ENCODE assay signal across 25 mouse cellular contexts in genomic region chr5:101032147-101032900, GRCm38 (mm10).
DNase-seq lines count a peak whose midpoint lies in the region; ATAC-seq and TF ChIP-seq lines count a peak whose summit lies in the region.
"Had no signal": no experiment of that assay in that cellular context is flagged by ENCODE, and none has a peak within 500 bp of the region (broad histone marks: within the 10 kb centered on the region; RNA-seq: fewer than 3 reads in every experiment).

No protein-coding gene starts in this region.

- H3K4me2 ChIP-seq in embryonic facial prominence, embryonic 11.5 days (ENCODE audit: low read depth, low read length): no peak overlapping the region
- no peak overlapping the region; the same call in 1 of the 2 replicates for H3K4me2 ChIP-seq in hindbrain, embryonic 13.5 days
- H3K4me2 ChIP-seq in hindbrain, embryonic 11.5 days (replicated peaks; ENCODE audit: low read depth, low read length): no peak overlapping the region
- H3K4me2 ChIP-seq in hindbrain, postnatal 0 days (ENCODE audit: low read depth, low read length): no peak overlapping the region
- H3K4me2 ChIP-seq in neural tube, embryonic 14.5 days (ENCODE audit: low read depth, low read length): no peak overlapping the region
- H3K4me2 ChIP-seq: embryonic facial prominence, embryonic 13.5 days; heart, embryonic 15.5 days; intestine, embryonic 15.5 days; limb, embryonic 13.5 days; liver, embryonic 12.5 days had no signal

- no peak overlapping the region for H3K4me3 ChIP-seq in embryonic facial prominence, embryonic 11.5 days (ENCODE audit: low read depth, low read length)
- no peak overlapping the region for H3K4me3 ChIP-seq in embryonic facial prominence, embryonic 10.5 days
- no peak overlapping the region for H3K4me3 ChIP-seq in hindbrain, embryonic 13.5 days
- H3K4me3 ChIP-seq in hindbrain, embryonic 11.5 days (ENCODE audit: low read depth, low read length): no peak overlapping the region
- H3K4me3 ChIP-seq in hindbrain, postnatal 0 days (ENCODE audit: low read length): no peak overlapping the region
- no peak overlapping the region for H3K4me3 ChIP-seq in neural tube, embryonic 14.5 days (ENCODE audit: low read depth, low read length)
- H3K4me3 ChIP-seq: embryonic facial prominence, embryonic 13.5 days; heart, embryonic 15.5 days; intestine, embryonic 15.5 days; limb, embryonic 13.5 days; liver, embryonic 12.5 days had no signal

- no peaks in the 10 kb centered on the region for H3K4me1 ChIP-seq in embryonic facial prominence, embryonic 11.5 days (ENCODE audit: control insufficient read depth, insufficient read depth, low read length)
- H3K4me1 ChIP-seq in embryonic facial prominence, embryonic 10.5 days: no peaks in the 10 kb centered on the region
- H3K4me1 ChIP-seq in hindbrain, embryonic 13.5 days (replicated peaks): peaks cover 22% of the 10 kb centered on the region
- H3K4me1 ChIP-seq in hindbrain, embryonic 11.5 days (replicated peaks; ENCODE audit: control insufficient read depth, insufficient read depth, low read length): no peaks in the 10 kb centered on the region
- no peaks in the 10 kb centered on the region for H3K4me1 ChIP-seq in hindbrain, postnatal 0 days (ENCODE audit: insufficient read depth, low read length)
- peaks cover 6% of the 10 kb centered on the region; the same call in 1 of the 2 replicates for H3K4me1 ChIP-seq in neural tube, embryonic 14.5 days (ENCODE audit: control insufficient read depth, insufficient read depth, low read length)
- H3K4me1 ChIP-seq: heart, embryonic 15.5 days; intestine, embryonic 15.5 days; liver, embryonic 12.5 days had no signal

- H3K27me3 ChIP-seq in embryonic facial prominence, embryonic 11.5 days (ENCODE audit: control insufficient read depth, insufficient read depth, low read length): no peaks in the 10 kb centered on the region
- no peaks in the 10 kb centered on the region for H3K27me3 ChIP-seq in embryonic facial prominence, embryonic 10.5 days (replicated peaks; ENCODE audit: low read depth, poor library complexity, severe bottlenecking)
- H3K27me3 ChIP-seq in hindbrain, embryonic 13.5 days: peaks cover 13% of the 10 kb centered on the region; the same call in 1 of the 2 replicates
- peaks cover 2% of the 10 kb centered on the region; the same call in 1 of the 2 replicates for H3K27me3 ChIP-seq in hindbrain, embryonic 11.5 days (ENCODE audit: control insufficient read depth, insufficient read depth, low read length)
- H3K27me3 ChIP-seq in hindbrain, postnatal 0 days (ENCODE audit: insufficient read depth, low read length): no peaks in the 10 kb centered on the region
- H3K27me3 ChIP-seq in neural tube, embryonic 14.5 days (ENCODE audit: control insufficient read depth, insufficient read depth, low read length): no peaks in the 10 kb centered on the region
- H3K27me3 ChIP-seq: heart, embryonic 15.5 days; intestine, embryonic 15.5 days; limb, embryonic 13.5 days; liver, embryonic 12.5 days had no signal

- no peaks in the 10 kb centered on the region for H3K36me3 ChIP-seq in embryonic facial prominence, embryonic 11.5 days (replicated peaks; ENCODE audit: control insufficient read depth, insufficient read depth, low read depth, low read length)
- H3K36me3 ChIP-seq in embryonic facial prominence, embryonic 10.5 days (replicated peaks): no peaks in the 10 kb centered on the region
- no peaks in the 10 kb centered on the region for H3K36me3 ChIP-seq in hindbrain, embryonic 13.5 days
- H3K36me3 ChIP-seq in hindbrain, embryonic 11.5 days (ENCODE audit: control insufficient read depth, insufficient read depth, low read length): no peaks in the 10 kb centered on the region
- H3K36me3 ChIP-seq in hindbrain, postnatal 0 days (ENCODE audit: insufficient read depth, low read length): no peaks in the 10 kb centered on the region
- H3K36me3 ChIP-seq in neural tube, embryonic 14.5 days (ENCODE audit: control insufficient read depth, insufficient read depth, low read length): no peaks in the 10 kb centered on the region
- H3K36me3 ChIP-seq: embryonic facial prominence, embryonic 13.5 days; heart, embryonic 15.5 days; intestine, embryonic 15.5 days; limb, embryonic 13.5 days; liver, embryonic 12.5 days had no signal

- no peak for ATAC-seq in embryonic facial prominence, embryonic 11.5 days (replicated peaks; ENCODE audit: insufficient number of reproducible peaks, low FRiP score, low TSS enrichment, low read depth)
- peak; percentile 71 for ATAC-seq in hindbrain, embryonic 13.5 days (ENCODE audit: low FRiP score)
- ATAC-seq in hindbrain, embryonic 11.5 days (ENCODE audit: low FRiP score): no peak
- ATAC-seq in hindbrain, postnatal 0 days: 0 out of 2 replicates have a peak, but pooled peaks have one; percentile 32
- 0 out of 2 replicates have a peak, but pooled peaks have one; percentile 54 for ATAC-seq in neural tube, embryonic 14.5 days (ENCODE audit: low read depth)
- no peak for ATAC-seq in megakaryocyte progenitor cell, adult 5-6 weeks (replicated peaks; ENCODE audit: poor library complexity)
- ATAC-seq: intestine, embryonic 15.5 days; liver, embryonic 12.5 days had no signal

- no peak for TF ChIP-seq CTCF in hindbrain, postnatal 0 days (IDR thresholded peaks at IDR 0.05; ENCODE audit: low read depth)

- no peak overlapping the region for H3K9ac ChIP-seq in embryonic facial prominence, embryonic 11.5 days (replicated peaks; ENCODE audit: low read length)
- no peak overlapping the region for H3K9ac ChIP-seq in hindbrain, embryonic 13.5 days
- H3K9ac ChIP-seq in hindbrain, embryonic 11.5 days (ENCODE audit: low read depth, low read length): no peak overlapping the region
- no peak overlapping the region for H3K9ac ChIP-seq in hindbrain, postnatal 0 days (replicated peaks; ENCODE audit: low read length)
- no peak overlapping the region for H3K9ac ChIP-seq in neural tube, embryonic 14.5 days (replicated peaks; ENCODE audit: low read depth, low read length)
- H3K9ac ChIP-seq: embryonic facial prominence, embryonic 13.5 days; heart, embryonic 15.5 days; intestine, embryonic 15.5 days; limb, embryonic 13.5 days; liver, embryonic 12.5 days had no signal

- WGBS in embryonic facial prominence, embryonic 11.5 days: 70% methylated on average over 12 of the region's 12 CpGs
- WGBS in embryonic facial prominence, embryonic 10.5 days: 74% methylated on average over 12 of the region's 12 CpGs
- WGBS in hindbrain, embryonic 13.5 days: 53% methylated on average over 12 of the region's 12 CpGs
- WGBS in hindbrain, embryonic 11.5 days: 73% methylated on average over 12 of the region's 12 CpGs
- WGBS in hindbrain, postnatal 0 days: 53% methylated on average over 12 of the region's 12 CpGs
- WGBS in neural tube, embryonic 14.5 days: 36% methylated on average over 12 of the region's 12 CpGs

- peak; percentile 42 for DNase-seq in embryonic facial prominence, embryonic 11.5 days (ENCODE audit: low spot score)
- DNase-seq in embryonic facial prominence, embryonic 10.5 days (ENCODE audit: low spot score): no peak
- DNase-seq in hindbrain, embryonic 11.5 days (ENCODE audit: low spot score): no peak
- DNase-seq in hindbrain, postnatal 0 days (ENCODE audit: low spot score): peak; percentile 25
- DNase-seq in spleen, postnatal 10 days (ENCODE audit: low spot score in 2 of 2): no peak
- DNase-seq: adrenal gland, postnatal 25 days; cerebellum, adult 11-12 months; gastrocnemius, postnatal 36 days; heart, postnatal 4 days; kidney, adult 8-10 months; kidney, postnatal 36 days; layer of hippocampus, postnatal 36 days; lung, adult 18-20 months; lung, postnatal 10 days; retina, postnatal 1 day; right cerebral cortex, postnatal 25 days; spleen, adult 18-20 months had no signal

- H3K9me3 ChIP-seq in embryonic facial prominence, embryonic 11.5 days (replicated peaks; ENCODE audit: control insufficient read depth, low read length): no peaks in the 10 kb centered on the region
- H3K9me3 ChIP-seq in embryonic facial prominence, embryonic 10.5 days: no peaks in the 10 kb centered on the region
- H3K9me3 ChIP-seq in hindbrain, embryonic 13.5 days: no peaks in the 10 kb centered on the region
- no peaks in the 10 kb centered on the region for H3K9me3 ChIP-seq in hindbrain, embryonic 11.5 days (ENCODE audit: control insufficient read depth, low read length)
- no peaks in the 10 kb centered on the region for H3K9me3 ChIP-seq in hindbrain, postnatal 0 days (ENCODE audit: low read length)
- no peaks in the 10 kb centered on the region for H3K9me3 ChIP-seq in neural tube, embryonic 14.5 days (ENCODE audit: control insufficient read depth, low read length)
- H3K9me3 ChIP-seq: embryonic facial prominence, embryonic 13.5 days; heart, embryonic 15.5 days; intestine, embryonic 15.5 days; limb, embryonic 13.5 days; liver, embryonic 12.5 days had no signal

- no peak overlapping the region for H3K27ac ChIP-seq in embryonic facial prominence, embryonic 11.5 days (replicated peaks; ENCODE audit: low read depth, low read length)
- H3K27ac ChIP-seq in embryonic facial prominence, embryonic 10.5 days (replicated peaks): no peak overlapping the region
- peak overlapping the region; percentile 74 for H3K27ac ChIP-seq in hindbrain, embryonic 13.5 days
- no peak overlapping the region for H3K27ac ChIP-seq in hindbrain, embryonic 11.5 days (ENCODE audit: low read depth, low read length)
- H3K27ac ChIP-seq in hindbrain, postnatal 0 days: peak overlapping the region; percentile 27; the same call in 1 of the 2 replicates
- 0 out of 2 replicates have a peak overlapping the region, but pooled peaks have one; percentile 29 for H3K27ac ChIP-seq in neural tube, embryonic 14.5 days (ENCODE audit: low read depth, low read length)
- H3K27ac ChIP-seq: embryonic facial prominence, embryonic 13.5 days; heart, embryonic 15.5 days; intestine, embryonic 15.5 days; limb, embryonic 13.5 days; liver, embryonic 12.5 days had no signal

Comparison
In these comparisons a context has a peak if more than half of its experiments do, and no peak if none do; other contexts are left out.
1. ATAC-seq: peak in hindbrain, embryonic 13.5 days (single experiment), hindbrain, postnatal 0 days (single experiment) and neural tube, embryonic 14.5 days (single experiment); none in embryonic facial prominence, embryonic 11.5 days (single experiment), hindbrain, embryonic 11.5 days (single experiment) and megakaryocyte progenitor cell, adult 5-6 weeks (single experiment).
2. DNase-seq: peak in embryonic facial prominence, embryonic 11.5 days (single experiment) and hindbrain, postnatal 0 days (single experiment); none in embryonic facial prominence, embryonic 10.5 days (single experiment), hindbrain, embryonic 11.5 days (single experiment) and spleen, postnatal 10 days (0 of 2).
3. H3K27ac ChIP-seq: peak in hindbrain, embryonic 13.5 days (single experiment), hindbrain, postnatal 0 days (single experiment) and neural tube, embryonic 14.5 days (single experiment); none in embryonic facial prominence, embryonic 11.5 days (single experiment), embryonic facial prominence, embryonic 10.5 days (single experiment) and hindbrain, embryonic 11.5 days (single experiment).